Mouse (Mus musculus) heart, embryonic 11.5 days (tissue): Measurements from ENCODE around the gene Klrg1. TPM values are rescaled to one million over a fixed set of nuclear protein-coding genes. Genes with fewer than 3 reads are reported as not detected.

ENCODE experiments used
- ATAC-seq: fragments of 200-750 bp; cut with Nextera tagmentation; replicated peaks from 2 replicates; pipeline ENCODE4 v1.8.0; 2017; ENCODE audit warnings: moderate library complexity; ENCODE audit not compliant: insufficient number of reproducible peaks, low FRiP score, low TSS enrichment
- H3K27ac ChIP-seq: fragments of 300-500 bp; sonication (generic); 2 replicates; pipeline ENCODE4 v1.5.1; 2014; ENCODE audit warnings: mild to moderate bottlenecking, low read depth, low read length
- H3K27me3 ChIP-seq: fragments of 300-500 bp; sonication (generic); 2 replicates; pipeline ENCODE4 v1.6.1; 2014; ENCODE audit warnings: mild to moderate bottlenecking, low read length, mixed read lengths; ENCODE audit not compliant: control insufficient read depth, insufficient read depth
- H3K36me3 ChIP-seq: fragments of 300-500 bp; sonication (generic); 2 replicates; pipeline ENCODE4 v1.6.1; 2014; ENCODE audit warnings: mild to moderate bottlenecking, low read length, moderate library complexity, mixed read lengths; ENCODE audit not compliant: control insufficient read depth, insufficient read depth
- H3K4me1 ChIP-seq: fragments of 300-500 bp; sonication (generic); 2 replicates; pipeline ENCODE4 v1.6.1; 2014; ENCODE audit warnings: low read length; ENCODE audit not compliant: control insufficient read depth, insufficient read depth
- H3K4me2 ChIP-seq: fragments of 300-500 bp; sonication (generic); 2 replicates; pipeline ENCODE4 v1.6.1; 2014; ENCODE audit warnings: mild to moderate bottlenecking, moderate library complexity
- H3K4me3 ChIP-seq: fragments of 300-500 bp; sonication (generic); 2 replicates; pipeline ENCODE4 v1.5.1; 2014; ENCODE audit warnings: low read depth, low read length
- H3K9ac ChIP-seq: fragments of 300-500 bp; sonication (generic); 2 replicates; pipeline ENCODE4 v1.6.1; 2014; ENCODE audit warnings: mild to moderate bottlenecking, low read depth, low read length, moderate library complexity
- H3K9me3 ChIP-seq: fragments of 300-500 bp; sonication (generic); replicated peaks from 2 replicates; pipeline ENCODE4 v1.6.1; 2016; ENCODE audit warnings: low read length; ENCODE audit not compliant: control insufficient read depth
- WGBS: fragments of 180-500 bp; shearing (Covaris S2); extraction: QIAGEN DNeasy Blood & Tissue Kit; methylation state at CpG from one replicate; pipeline ENCODE4 v1.1.7; 2014; ENCODE audit not compliant: insufficient replicate concordance; 5-methylcytosine and 5-hydroxymethylcytosine counted together
- polyA plus RNA-seq: library from polyadenylated mRNA; unstranded; fragments of >200 nt; fragmentation: Nextera tagmentation; extraction: Ambion mirVana; gene quantifications from 2 replicates; pipeline ENCODE4 v1.2.1, GENCODE M21; 2014

The Klrg1 gene
- polyA plus RNA-seq, 1 experiment from 2014 or later, result not detected

DNA sequence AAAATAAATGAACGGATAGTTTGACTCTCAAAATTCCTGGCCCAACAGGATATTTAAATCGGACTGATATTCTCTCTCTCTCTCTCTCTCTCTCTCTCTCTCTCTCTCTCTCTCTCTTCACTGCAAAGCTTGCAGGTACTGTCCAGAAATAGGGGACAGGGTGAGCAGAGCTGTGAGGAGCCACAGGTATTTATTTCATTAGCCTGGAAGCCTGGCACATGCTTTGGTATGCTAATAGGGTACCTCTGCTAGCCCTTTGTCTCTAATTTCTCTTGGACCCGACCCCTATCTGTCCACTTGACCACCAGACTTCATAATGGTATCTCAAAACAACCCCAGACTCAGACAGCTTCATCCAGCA, 14.2 kb upstream of the Klrg1 start:
- Histone ChIP-seq H3K27ac (no peak overlapping the region), H3K4me3 (peak overlapping the region; percentile 55), H3K36me3 (no peaks in the 10 kb centered on the region), H3K4me2 (peak overlapping the region; percentile 76), H3K9ac (peak overlapping the region; percentile 74; the same call in 1 of the 2 replicates), H3K9me3 (no peaks in the 10 kb centered on the region), H3K27me3 (no peaks in the 10 kb centered on the region), H3K4me1 (no peaks in the 10 kb centered on the region; the same call in 1 of the 2 replicates)
- WGBS, result 23% methylated on average over 3 of the region's 3 CpGs
- ATAC-seq, result no peak

- no peak for ATAC-seq
- Histone ChIP-seq H3K4me3 (no peak overlapping the region), H3K9me3 (no peaks in the 10 kb centered on the region), H3K36me3 (no peaks in the 10 kb centered on the region), H3K4me2 (no peak overlapping the region), H3K9ac (no peak overlapping the region), H3K4me1 (no peaks in the 10 kb centered on the region; the same call in 1 of the 2 replicates), H3K27me3 (no peaks in the 10 kb centered on the region), H3K27ac (no peak overlapping the region)
- 43% methylated on average over 9 of the region's 9 CpGs for WGBS
These were observed 12.6 kb upstream of the Klrg1 start for GRCm38 (mm10) chr6:122295242-122295641.

- Histone ChIP-seq H3K9ac (no peak overlapping the region), H3K4me3 (no peak overlapping the region), H3K27ac (no peak overlapping the region), H3K9me3 (no peaks in the 10 kb centered on the region), H3K27me3 (no peaks in the 10 kb centered on the region), H3K4me2 (no peak overlapping the region), H3K4me1 (no peaks in the 10 kb centered on the region; the same call in 1 of the 2 replicates), H3K36me3 (no peaks in the 10 kb centered on the region)
- ATAC-seq, result no peak
- 60% methylated on average over 3 of the region's 3 CpGs for WGBS
These were observed 11.6 kb upstream of the Klrg1 start for GRCm38 (mm10) chr6:122294290-122294689.

DNA sequence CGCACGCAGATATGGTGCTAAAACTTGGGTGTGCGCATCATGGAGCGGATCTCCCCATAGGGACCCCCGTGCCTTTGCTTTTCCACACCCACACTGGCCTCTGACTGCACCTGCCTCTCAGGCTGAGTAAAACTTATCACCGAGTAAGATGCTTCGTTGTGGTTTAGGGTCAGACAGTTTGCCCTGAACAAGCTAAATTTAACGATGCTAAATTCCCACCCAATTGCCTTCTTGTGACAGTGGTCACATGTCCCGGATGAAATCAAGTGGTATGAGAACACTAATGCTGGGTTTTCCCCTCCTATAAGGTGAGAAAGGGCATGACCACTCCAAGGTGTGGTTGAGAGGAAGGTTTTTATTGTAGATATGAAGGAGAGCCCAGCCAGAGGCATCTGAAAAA, 11.1 kb upstream of the Klrg1 start:
- H3K36me3 ChIP-seq, result no peaks in the 10 kb centered on the region
- H3K4me3 ChIP-seq, result no peak overlapping the region
- 84% methylated on average over 9 of the region's 9 CpGs for WGBS
- H3K9me3 ChIP-seq, result no peaks in the 10 kb centered on the region
- H3K27ac ChIP-seq, result no peak overlapping the region
- no peaks in the 10 kb centered on the region for H3K27me3 ChIP-seq
- H3K9ac ChIP-seq, result no peak overlapping the region
- H3K4me1 ChIP-seq, result no peaks in the 10 kb centered on the region; the same call in 1 of the 2 replicates
- no peak for ATAC-seq
- H3K4me2 ChIP-seq, result no peak overlapping the region

GRCm38 (mm10) chr6:122293121-122293520, 10.4 kb upstream of the Klrg1 start:
- no peak overlapping the region for H3K9ac ChIP-seq
- H3K27me3 ChIP-seq, result no peaks in the 10 kb centered on the region
- ATAC-seq, result no peak
- H3K36me3 ChIP-seq, result no peaks in the 10 kb centered on the region
- H3K27ac ChIP-seq, result no peak overlapping the region
- H3K4me1 ChIP-seq, result no peaks in the 10 kb centered on the region; the same call in 1 of the 2 replicates
- no peak overlapping the region for H3K4me3 ChIP-seq
- 83% methylated on average over 8 of the region's 8 CpGs for WGBS
- H3K4me2 ChIP-seq, result no peak overlapping the region
- H3K9me3 ChIP-seq, result no peaks in the 10 kb centered on the region

GRCm38 (mm10) chr6:122292184-122292583, 9.5 kb upstream of the Klrg1 start:
- Histone ChIP-seq H3K9ac (no peak overlapping the region), H3K4me2 (no peak overlapping the region), H3K9me3 (no peaks in the 10 kb centered on the region), H3K4me3 (no peak overlapping the region), H3K27me3 (no peaks in the 10 kb centered on the region), H3K36me3 (no peaks in the 10 kb centered on the region), H3K27ac (no peak overlapping the region), H3K4me1 (no peaks in the 10 kb centered on the region; the same call in 1 of the 2 replicates)
- 48% methylated on average over 2 of the region's 2 CpGs for WGBS
- ATAC-seq, result no peak

DNA sequence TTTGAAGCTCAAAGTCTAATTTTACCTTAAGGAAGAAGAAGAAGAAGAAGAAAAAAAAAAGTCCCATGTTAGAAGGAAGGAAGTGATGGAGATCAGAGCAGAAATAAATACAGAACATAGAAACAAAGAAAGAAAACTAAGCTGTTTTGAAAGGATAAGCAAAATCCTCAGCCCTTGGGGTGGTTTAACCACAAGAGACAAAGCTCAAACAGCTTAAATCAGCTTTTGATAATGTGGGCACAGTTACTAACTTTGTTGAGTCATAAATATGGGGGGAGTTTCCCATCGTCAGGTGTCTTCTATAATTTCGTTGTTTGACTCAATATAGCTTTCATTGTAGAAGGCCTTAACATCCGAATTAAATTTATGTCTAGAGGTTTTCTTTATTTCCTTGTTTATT, 9.1 kb upstream of the Klrg1 start:
- Histone ChIP-seq H3K9me3 (no peaks in the 10 kb centered on the region), H3K4me2 (no peak overlapping the region), H3K9ac (no peak overlapping the region), H3K27me3 (no peaks in the 10 kb centered on the region), H3K4me1 (no peaks in the 10 kb centered on the region), H3K27ac (no peak overlapping the region), H3K36me3 (no peaks in the 10 kb centered on the region), H3K4me3 (no peak overlapping the region)
- WGBS, result 78% methylated on average over 3 of the region's 3 CpGs
- ATAC-seq, result no peak

DNA sequence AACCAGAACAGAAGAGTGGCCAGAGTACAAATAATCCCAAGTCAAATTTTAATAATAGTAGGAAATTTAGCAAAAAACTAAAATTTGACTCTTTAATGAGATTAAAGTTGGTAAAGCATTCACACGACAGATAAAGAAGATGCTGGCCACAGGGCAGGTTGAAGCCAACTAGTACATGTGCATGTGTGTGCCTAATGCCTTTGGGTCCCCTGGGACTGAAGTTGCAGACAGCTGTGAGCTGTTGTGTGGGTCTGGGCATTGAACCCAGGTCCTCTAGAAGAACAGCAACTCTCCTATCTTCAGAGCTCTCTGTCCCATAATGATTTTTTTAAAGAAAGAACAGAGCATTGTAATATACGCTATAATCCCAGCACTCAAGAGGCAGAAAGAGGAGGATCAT, 8.6 kb upstream of the Klrg1 start:
- no peak overlapping the region for H3K27ac ChIP-seq
- ATAC-seq, result no peak
- H3K4me2 ChIP-seq, result no peak overlapping the region
- no peak overlapping the region for H3K9ac ChIP-seq
- 75% methylated on average over 2 of the region's 2 CpGs for WGBS
- H3K4me3 ChIP-seq, result no peak overlapping the region
- H3K27me3 ChIP-seq, result no peaks in the 10 kb centered on the region
- no peaks in the 10 kb centered on the region for H3K9me3 ChIP-seq
- no peaks in the 10 kb centered on the region for H3K4me1 ChIP-seq
- H3K36me3 ChIP-seq, result no peaks in the 10 kb centered on the region

DNA sequence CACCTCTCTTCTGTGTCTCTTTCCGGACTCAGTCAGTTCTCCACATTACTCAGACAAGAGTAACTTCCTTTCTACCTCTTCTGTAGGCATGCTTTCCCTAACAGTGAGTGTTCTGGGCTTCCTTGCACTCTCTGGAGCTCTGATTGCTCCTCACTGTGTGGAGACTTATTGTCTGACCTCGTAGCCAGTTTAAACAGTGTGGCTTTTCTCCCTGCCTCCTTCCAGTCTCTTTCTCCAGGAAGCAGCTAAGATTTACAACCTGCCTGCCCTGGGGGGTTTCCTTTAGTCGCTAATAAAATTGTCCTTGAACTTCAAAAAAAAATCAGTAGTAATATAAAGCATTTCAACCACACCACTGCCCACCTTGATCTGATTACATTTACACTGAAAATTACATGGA, 7.6 kb upstream of the Klrg1 start:
- WGBS, result 46% methylated on average over 3 of the region's 3 CpGs
- Histone ChIP-seq H3K27me3 (no peaks in the 10 kb centered on the region), H3K27ac (no peak overlapping the region), H3K4me2 (no peak overlapping the region), H3K4me1 (no peaks in the 10 kb centered on the region), H3K9ac (no peak overlapping the region), H3K9me3 (no peaks in the 10 kb centered on the region), H3K4me3 (no peak overlapping the region), H3K36me3 (no peaks in the 10 kb centered on the region)
- no peak for ATAC-seq
